Mouse (Mus musculus) limb, embryonic 14.5 days (tissue): ENCODE results near the gene Slc25a14. TPM values are rescaled to one million over a fixed set of nuclear protein-coding genes. Genes with fewer than 3 reads are reported as not detected.
A peak's percentile ranks its signal among the peaks of the same experiment; 100 is the strongest.

ENCODE experiments used
- ATAC-seq: fragments of 200-750 bp; cut with Nextera tagmentation; 2 replicates; pipeline ENCODE4 v1.8.0; 2017; ENCODE audit warnings: low read depth, moderate number of reproducible peaks, moderate TSS enrichment; ENCODE audit not compliant: low FRiP score
- DNase-seq: peaks from one replicate; pipeline ENCODE4 v3.0.0-alpha.2; 2015; ENCODE audit warnings: low spot score
- H3K27ac ChIP-seq: fragments of 300-500 bp; sonication (generic); replicated peaks from 2 replicates; pipeline ENCODE4 v1.5.1; 2014; ENCODE audit warnings: low read depth, mild to moderate bottlenecking, low read length, moderate library complexity, mixed read lengths
- H3K27me3 ChIP-seq: fragments of 300-500 bp; sonication (generic); 2 replicates; pipeline ENCODE4 v1.6.1; 2014; ENCODE audit warnings: low read length, mixed read lengths; ENCODE audit not compliant: control insufficient read depth, insufficient read depth
- H3K36me3 ChIP-seq: fragments of 300-500 bp; sonication (generic); 2 replicates; pipeline ENCODE4 v1.6.1; 2014; ENCODE audit warnings: mild to moderate bottlenecking, low read length, moderate library complexity, mixed read lengths; ENCODE audit not compliant: control insufficient read depth, insufficient read depth
- H3K4me1 ChIP-seq: fragments of 300-500 bp; sonication (generic); 2 replicates; pipeline ENCODE4 v1.6.1; 2014; ENCODE audit warnings: antibody characterized with exemption, low read length, mixed read lengths; ENCODE audit not compliant: control insufficient read depth, insufficient read depth
- H3K4me2 ChIP-seq: fragments of 300-500 bp; sonication (generic); replicated peaks from 2 replicates; pipeline ENCODE4 v1.6.1; 2014; ENCODE audit warnings: low read depth, mild to moderate bottlenecking, low read length, moderate library complexity; ENCODE audit not compliant: severe bottlenecking
- H3K4me3 ChIP-seq: fragments of 300-500 bp; sonication (generic); replicated peaks from 2 replicates; pipeline ENCODE4 v1.5.1; 2014; ENCODE audit warnings: low read length
- H3K9ac ChIP-seq: fragments of 300-500 bp; sonication (generic); 2 replicates; pipeline ENCODE4 v1.6.1; 2014; ENCODE audit warnings: mild to moderate bottlenecking, low read depth, low read length, moderate library complexity; ENCODE audit not compliant: severe bottlenecking
- H3K9me3 ChIP-seq: fragments of 300-500 bp; sonication (generic); 2 replicates; pipeline ENCODE4 v1.6.1; 2016; ENCODE audit warnings: low read length; ENCODE audit not compliant: control insufficient read depth
- POLR2A ChIP-seq: fragments of 200-500 bp; IDR thresholded peaks from 2 replicates; pipeline ENCODE4 v1.8.0; 2012; ENCODE audit warnings: inconsistent platforms, mild to moderate bottlenecking, moderate library complexity, borderline replicate concordance; ENCODE audit not compliant: insufficient read depth, insufficient read length; ENCODE audit errors: extremely low read depth
- WGBS: fragments of 180-500 bp; shearing (Covaris S2); extraction: QIAGEN DNeasy Blood & Tissue Kit; methylation state at CpG from one replicate; pipeline ENCODE4 v1.1.7; 2014; 5-methylcytosine and 5-hydroxymethylcytosine counted together
- polyA plus RNA-seq, 2 experiments: library from polyadenylated mRNA; depleted of rRNA in 1 of 2; stranded (reverse) in 1 of 2; unstranded in 1 of 2; fragments of >200 nt; fragmentation: Nextera tagmentation in 1 of 2; extraction: Ambion mirVana in 1 of 2; gene quantifications; 2 replicates each; pipeline versions ENCODE4 v1.2.1 to v1.2.3; 2012 to 2014

Gene Slc25a14
- polyA plus RNA-seq, 2 experiments = 12.1 to 12.6 TPM

GRCm38 (mm10) chrX:48666807-48667206 lies 43.6 kb downstream of the Slc25a14 start:
- H3K27ac ChIP-seq = no peak overlapping the region
- 19% methylated on average over 6 of the region's 6 CpGs for WGBS
- no peaks in the 10 kb centered on the region for H3K9me3 ChIP-seq
- H3K4me2 ChIP-seq = no peak overlapping the region
- H3K4me1 ChIP-seq = no peaks in the 10 kb centered on the region
- no peaks in the 10 kb centered on the region for H3K27me3 ChIP-seq
- no peak for TF ChIP-seq POLR2A
- ATAC-seq = no peak
- no peak for DNase-seq
- H3K9ac ChIP-seq = no peak overlapping the region
- H3K36me3 ChIP-seq = no peaks in the 10 kb centered on the region
- H3K4me3 ChIP-seq = no peak overlapping the region

GRCm38 (mm10) chrX:48669588-48669987 lies 46.4 kb downstream of the Slc25a14 start:
- Histone ChIP-seq H3K27ac (no peak overlapping the region), H3K36me3 (no peaks in the 10 kb centered on the region), H3K9me3 (no peaks in the 10 kb centered on the region), H3K27me3 (no peaks in the 10 kb centered on the region), H3K4me3 (no peak overlapping the region), H3K4me2 (no peak overlapping the region), H3K9ac (no peak overlapping the region), H3K4me1 (no peaks in the 10 kb centered on the region)
- no peak for TF ChIP-seq POLR2A
- ATAC-seq (no peak), DNase-seq (no peak)
- 75% methylated on average over 3 of the region's 3 CpGs for WGBS

- no peak overlapping the region for H3K4me3 ChIP-seq
- no peak for TF ChIP-seq POLR2A
- no peaks in the 10 kb centered on the region for H3K9me3 ChIP-seq
- 59% methylated on average over 3 of the region's 3 CpGs for WGBS
- no peak overlapping the region for H3K27ac ChIP-seq
- no peak overlapping the region for H3K9ac ChIP-seq
- ATAC-seq = no peak
- H3K4me1 ChIP-seq = no peaks in the 10 kb centered on the region
- DNase-seq = no peak
- no peaks in the 10 kb centered on the region for H3K36me3 ChIP-seq
- no peaks in the 10 kb centered on the region for H3K27me3 ChIP-seq
- no peak overlapping the region for H3K4me2 ChIP-seq
Observed at GRCm38 (mm10) chrX:48671714-48672113, 48.5 kb downstream of the Slc25a14 start.

GRCm38 (mm10) chrX:48674171-48674570 lies 51.0 kb downstream of the Slc25a14 start, which contains the start of gene Gpr119:
Gene Gpr119, minus strand, starts transcription at chrX:48674478.
- no peak for DNase-seq
- TF ChIP-seq POLR2A = no peak

GRCm38 (mm10) chrX:48683451-48683850 lies 60.2 kb downstream of the Slc25a14 start:
- Histone ChIP-seq H3K9ac (no peak overlapping the region), H3K36me3 (no peaks in the 10 kb centered on the region), H3K27me3 (no peaks in the 10 kb centered on the region), H3K27ac (no peak overlapping the region), H3K4me3 (no peak overlapping the region), H3K4me1 (no peaks in the 10 kb centered on the region), H3K4me2 (no peak overlapping the region), H3K9me3 (no peaks in the 10 kb centered on the region)
- no peak for TF ChIP-seq POLR2A
- ATAC-seq (no peak), DNase-seq (peak; percentile 28)
- WGBS = 17% methylated on average over 3 of the region's 3 CpGs

More at GRCm38 (mm10) chrX:48674171-48674570, 51.0 kb downstream of the Slc25a14 start, which contains the start of gene Gpr119:
- Histone ChIP-seq H3K4me1 (no peaks in the 10 kb centered on the region), H3K9ac (no peak within 1 kb of the TSS), H3K9me3 (no peaks in the 10 kb centered on the region), H3K36me3 (no peaks in the 10 kb centered on the region), H3K27ac (no peak within 1 kb of the TSS), H3K27me3 (no peaks in the 10 kb centered on the region), H3K4me2 (no peak within 1 kb of the TSS), H3K4me3 (no peak within 1 kb of the TSS)
- WGBS = 56% methylated on average over 4 of the region's 4 CpGs
- ATAC-seq = no peak

GRCm38 (mm10) chrX:48683857-48684256 lies 60.6 kb downstream of the Slc25a14 start:
- DNase-seq = no peak
- ATAC-seq = no peak
- 73% methylated on average over 5 of the region's 5 CpGs for WGBS

More at GRCm38 (mm10) chrX:48683857-48684256, 60.6 kb downstream of the Slc25a14 start:
- no peak overlapping the region for H3K27ac ChIP-seq
- H3K4me3 ChIP-seq = no peak overlapping the region
- H3K36me3 ChIP-seq = no peaks in the 10 kb centered on the region
- no peaks in the 10 kb centered on the region for H3K9me3 ChIP-seq
- H3K27me3 ChIP-seq = no peaks in the 10 kb centered on the region
- H3K9ac ChIP-seq = no peak overlapping the region
- H3K4me2 ChIP-seq = no peak overlapping the region
- no peak for TF ChIP-seq POLR2A
- H3K4me1 ChIP-seq = no peaks in the 10 kb centered on the region
